In genomic region chr9:102777631-102778591, GRCm38 (mm10) we compare ENCODE assay signal across 8 mouse cellular contexts. TPM values are rescaled to one million over a fixed set of nuclear protein-coding genes. Genes with fewer than 3 reads are reported as not detected.
DNase-seq lines count a peak whose midpoint lies in the region; ATAC-seq and TF ChIP-seq lines count a peak whose summit lies in the region.

No protein-coding gene starts in this region.

- no peaks in the 10 kb centered on the region for H3K27me3 ChIP-seq in heart, embryonic 15.5 days
- no peaks in the 10 kb centered on the region; the same call in 1 of the 2 replicates for H3K27me3 ChIP-seq in limb, embryonic 12.5 days
- no peaks in the 10 kb centered on the region for H3K27me3 ChIP-seq in neural tube, embryonic 15.5 days (replicated peaks)

- H3K9ac ChIP-seq in heart, embryonic 15.5 days: no peak overlapping the region
- H3K9ac ChIP-seq in limb, embryonic 12.5 days (replicated peaks): no peak overlapping the region
- no peak overlapping the region for H3K9ac ChIP-seq in neural tube, embryonic 15.5 days (replicated peaks)

- H3K9me3 ChIP-seq in heart, embryonic 15.5 days (replicated peaks): no peaks in the 10 kb centered on the region
- no peaks in the 10 kb centered on the region for H3K9me3 ChIP-seq in limb, embryonic 12.5 days
- no peaks in the 10 kb centered on the region for H3K9me3 ChIP-seq in neural tube, embryonic 15.5 days (replicated peaks)

- H3K27ac ChIP-seq in cortical plate, adult 2 months (ENCODE audit: insufficient read depth, low read length): 0 out of 2 replicates have a peak overlapping the region, but pooled peaks have one; percentile 27
- H3K27ac ChIP-seq in heart, embryonic 15.5 days: peak overlapping the region; percentile 81
- peak overlapping the region; percentile 37; the same call in 1 of the 2 replicates for H3K27ac ChIP-seq in limb, embryonic 12.5 days
- H3K27ac ChIP-seq in neural tube, embryonic 15.5 days (replicated peaks): 0 out of 2 replicates have a peak overlapping the region, but pooled peaks have one; percentile 30

- DNase-seq in embryo, embryonic 10.5 days (ENCODE audit: low spot score): peak; percentile 44
- no peak for DNase-seq in embryo, embryonic 10 days (ENCODE audit: low spot score)
- no peak for DNase-seq in urinary bladder, postnatal 36 days (ENCODE audit: low spot score in 2 of 2)
- no peak for DNase-seq in spleen, postnatal 36 days (ENCODE audit: low spot score in 2 of 2)

- no peak for TF ChIP-seq CTCF in cortical plate, adult 2 months (IDR thresholded peaks at IDR 0.05; ENCODE audit: extremely low read depth, insufficient read depth, low read length)

- peak overlapping the region; percentile 39 for H3K4me2 ChIP-seq in heart, embryonic 15.5 days
- no peak overlapping the region for H3K4me2 ChIP-seq in limb, embryonic 12.5 days
- no peak overlapping the region for H3K4me2 ChIP-seq in neural tube, embryonic 15.5 days

- H3K4me3 ChIP-seq in cortical plate, adult 2 months (ENCODE audit: insufficient read depth, low read length): no peak overlapping the region
- H3K4me3 ChIP-seq in heart, embryonic 15.5 days: no peak overlapping the region
- H3K4me3 ChIP-seq in limb, embryonic 12.5 days (replicated peaks): no peak overlapping the region
- no peak overlapping the region for H3K4me3 ChIP-seq in neural tube, embryonic 15.5 days (replicated peaks)

- ATAC-seq in heart, embryonic 15.5 days (replicated peaks; ENCODE audit: insufficient number of reproducible peaks, insufficient read depth, low FRiP score, low read depth): peak; percentile 73
- peak; percentile 10; the same call in 1 of the 2 replicates for ATAC-seq in limb, embryonic 12.5 days (ENCODE audit: insufficient number of reproducible peaks, insufficient read depth, low FRiP score, low TSS enrichment, low read depth)
- no peak for ATAC-seq in neural tube, embryonic 15.5 days (ENCODE audit: low FRiP score)

- no peak for TF ChIP-seq POLR2A in cortical plate, adult 2 months (IDR thresholded peaks at IDR 0.05; ENCODE audit: extremely low read depth, insufficient read depth, low read length)

- H3K36me3 ChIP-seq in heart, embryonic 15.5 days: no peaks in the 10 kb centered on the region
- H3K36me3 ChIP-seq in limb, embryonic 12.5 days: no peaks in the 10 kb centered on the region
- H3K36me3 ChIP-seq in neural tube, embryonic 15.5 days: no peaks in the 10 kb centered on the region

- H3K4me1 ChIP-seq in cortical plate, adult 2 months (ENCODE audit: control insufficient read depth, insufficient read depth, low read length): no peaks in the 10 kb centered on the region
- peaks cover 41% of the 10 kb centered on the region for H3K4me1 ChIP-seq in heart, embryonic 15.5 days (replicated peaks)
- peaks cover 23% of the 10 kb centered on the region for H3K4me1 ChIP-seq in limb, embryonic 12.5 days (replicated peaks)
- H3K4me1 ChIP-seq in neural tube, embryonic 15.5 days: peaks cover 16% of the 10 kb centered on the region

- 45% methylated on average over 18 of the region's 18 CpGs for WGBS in heart, embryonic 15.5 days
- WGBS in limb, embryonic 12.5 days: 67% methylated on average over 18 of the region's 18 CpGs
- WGBS in neural tube, embryonic 15.5 days: 71% methylated on average over 18 of the region's 18 CpGs

RNA-seq across cellular contexts. Expression of gene Ryk, which starts 56.8 kb away (rescaled TPM):
- polyA plus RNA-seq in cortical plate, adult 2 months (2012; rRNA removed): 28.8 and 30.8 TPM in 2 replicates
- polyA plus RNA-seq in heart, embryonic 15.5 days (2015; fragmentation: Nextera tagmentation; extraction: Ambion mirVana): 18.7 and 20.3 TPM in 2 replicates
- 23.6 and 26.3 TPM in 2 replicates for polyA plus RNA-seq in limb, embryonic 12.5 days (2016; fragmentation: Nextera tagmentation; extraction: Ambion mirVana)
- 9.7 and 11.1 TPM in 2 replicates for polyA plus RNA-seq in neural tube, embryonic 15.5 days (2015; fragmentation: Nextera tagmentation; extraction: Ambion mirVana)

Comparison
In these comparisons a context has a peak if more than half of its experiments do, and no peak if none do; other contexts are left out.
1. H3K27ac ChIP-seq: peak in every context shown above with its lines; median percentile 81 in heart, embryonic 15.5 days; 37 in limb, embryonic 12.5 days; 30 in neural tube, embryonic 15.5 days; 27 in cortical plate, adult 2 months.